Mouse (Mus musculus) bone marrow macrophage, adult 2 months (primary cell): ENCODE measurements around the gene Sipa1l2. TPM values are rescaled to one million over a fixed set of nuclear protein-coding genes. Genes with fewer than 3 reads are reported as not detected.
A peak's percentile ranks its signal among the peaks of the same experiment; 100 is the strongest.

ENCODE experiments used
- H3K27ac ChIP-seq: 2 replicates; pipeline ENCODE4 v1.5.1; 2012; ENCODE audit warnings: low read depth, low read length; ENCODE audit not compliant: insufficient read depth
- H3K4me1 ChIP-seq: 2 replicates; pipeline ENCODE4 v1.6.1; 2012; ENCODE audit warnings: low read length; ENCODE audit not compliant: control insufficient read depth, insufficient read depth
- H3K4me3 ChIP-seq: 2 replicates; pipeline ENCODE4 v1.5.1; 2012; ENCODE audit warnings: mild to moderate bottlenecking, low read length, moderate library complexity; ENCODE audit not compliant: insufficient read depth
- CTCF ChIP-seq: IDR thresholded peaks from 2 replicates; pipeline ENCODE4 v1.5.1; 2012; ENCODE audit warnings: low read depth, mild to moderate bottlenecking, low read length, moderate library complexity
- POLR2A ChIP-seq: IDR thresholded peaks from 2 replicates; pipeline ENCODE4 v1.6.1; 2012; ENCODE audit warnings: mild to moderate bottlenecking, low read depth, low read length, borderline replicate concordance
- polyA plus RNA-seq: library from polyadenylated mRNA; stranded (reverse); fragments of >200 nt; gene quantifications from 2 replicates; pipeline ENCODE4 v1.2.4, GENCODE M21; 2012; ENCODE audit not compliant: missing spikeins, insufficient read depth, insufficient read length

The Sipa1l2 gene
- polyA plus RNA-seq: 7.1 and 9.1 TPM in 2 replicates

DNA sequence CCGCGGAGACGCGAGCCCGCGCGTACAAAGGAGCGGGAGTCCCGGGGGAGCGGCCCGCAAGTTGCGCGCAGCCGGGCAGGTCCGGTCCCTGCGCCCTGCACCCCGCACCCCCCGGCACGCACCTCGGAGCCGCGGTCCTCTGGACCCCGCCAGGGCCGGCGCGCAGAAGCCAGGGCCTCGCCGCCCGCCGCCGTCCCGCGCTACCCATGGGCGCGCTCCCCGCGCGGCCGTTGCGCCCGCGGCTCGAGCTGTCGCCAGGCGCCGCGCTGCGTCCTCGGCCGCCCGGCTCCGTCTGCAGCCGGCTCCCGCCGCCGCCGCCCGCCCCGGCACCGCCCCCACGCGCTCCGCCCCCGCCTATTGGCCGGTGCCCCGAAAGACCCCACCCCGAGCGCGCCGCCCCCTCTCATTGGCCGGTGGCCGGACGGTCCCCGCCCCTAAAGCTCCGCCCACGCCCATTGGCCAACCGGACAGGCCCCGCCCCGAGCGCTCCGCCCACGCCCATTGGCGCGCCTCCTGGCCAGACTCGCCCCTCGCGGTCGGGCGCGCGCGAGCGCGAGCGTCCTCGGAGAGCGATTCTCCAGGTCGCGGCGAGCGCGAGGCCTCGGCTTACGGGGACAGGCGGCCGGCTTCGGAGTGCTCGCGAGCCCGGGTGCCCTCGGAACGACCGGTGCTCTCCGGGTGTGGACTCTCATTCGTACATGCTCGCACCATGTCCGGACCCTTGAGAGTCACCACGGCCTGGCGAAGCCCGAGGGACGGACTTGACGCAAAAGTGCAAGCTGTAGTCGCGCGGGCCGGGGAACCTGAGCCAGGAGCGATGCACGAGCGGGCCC lies at the start of gene Sipa1l2:
TSS of gene Sipa1l2 (minus strand) at position 276 of the 833 bp plus-strand sequence.
- Histone ChIP-seq H3K27ac (peak within 1 kb of the TSS; percentile 41), H3K4me3 (peak within 1 kb of the TSS; percentile 84), H3K4me1 (peaks cover 11% of the 10 kb centered on the region)
- TF ChIP-seq POLR2A (no peak), CTCF (no peak)

DNA sequence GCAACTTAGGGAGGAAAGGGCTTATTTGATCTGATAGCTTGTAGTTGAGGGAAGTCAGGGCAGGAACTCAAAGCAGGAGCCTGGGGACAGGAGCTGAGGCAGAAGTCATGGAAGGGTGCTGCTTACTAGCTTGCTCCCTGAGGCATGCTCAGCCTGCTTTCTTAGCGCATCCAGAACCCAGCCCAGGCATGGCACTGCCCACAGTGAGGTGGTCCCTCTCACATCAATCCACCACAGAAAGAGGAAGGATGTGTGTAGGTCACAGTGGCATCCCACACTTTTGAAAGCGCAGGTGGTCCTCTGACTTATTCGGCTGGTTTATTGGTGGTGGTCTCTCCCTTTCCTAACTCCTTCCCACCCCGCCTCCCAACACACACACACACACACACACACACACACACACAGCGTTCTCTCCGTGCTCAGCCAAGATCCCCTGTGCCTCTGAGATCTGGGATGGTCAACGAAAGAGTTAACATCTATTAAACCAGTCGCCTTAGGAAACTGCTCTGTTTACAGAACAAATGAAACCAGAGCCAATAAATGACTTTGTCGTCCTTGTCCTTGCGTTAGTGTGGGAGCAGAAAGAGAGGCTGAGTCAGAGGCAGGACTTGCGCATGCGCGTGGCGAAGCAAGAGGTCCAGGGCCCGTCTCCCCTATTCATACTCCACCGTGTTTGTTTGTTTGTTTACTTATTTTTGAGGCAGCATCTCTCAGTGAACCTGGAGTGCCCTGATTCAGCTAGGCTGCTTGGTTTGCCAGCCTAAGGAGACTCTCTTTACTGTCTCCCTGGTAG lies 49.1 kb upstream of the Sipa1l2 start:
- no peak overlapping the region for H3K27ac ChIP-seq
- peaks cover 17% of the 10 kb centered on the region for H3K4me1 ChIP-seq
- TF ChIP-seq CTCF (no peak), POLR2A (no peak)
- no peak overlapping the region for H3K4me3 ChIP-seq

DNA sequence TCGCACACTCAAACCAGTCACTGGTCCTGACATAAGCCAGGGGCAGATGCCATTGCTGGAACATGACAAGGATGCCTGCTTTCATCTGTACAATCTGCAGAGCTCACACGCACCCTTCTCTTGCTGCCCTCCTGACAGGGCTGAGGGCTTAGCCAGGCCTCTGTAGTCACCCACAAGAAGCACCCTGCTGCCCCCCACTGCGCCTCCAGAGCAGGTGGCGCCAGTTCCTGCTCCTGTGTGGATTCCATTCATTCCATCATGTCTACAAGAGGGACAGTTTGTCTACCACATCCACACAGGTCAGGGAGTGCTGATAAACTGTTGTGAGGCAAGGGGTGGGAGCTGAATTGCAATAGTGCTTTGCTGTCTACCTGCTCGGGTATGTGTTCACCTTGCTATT lies 47.3 kb upstream of the Sipa1l2 start:
- TF ChIP-seq CTCF: no peak
- TF ChIP-seq POLR2A: no peak
- Histone ChIP-seq H3K4me1 (peaks cover 17% of the 10 kb centered on the region), H3K4me3 (no peak overlapping the region), H3K27ac (no peak overlapping the region)

DNA sequence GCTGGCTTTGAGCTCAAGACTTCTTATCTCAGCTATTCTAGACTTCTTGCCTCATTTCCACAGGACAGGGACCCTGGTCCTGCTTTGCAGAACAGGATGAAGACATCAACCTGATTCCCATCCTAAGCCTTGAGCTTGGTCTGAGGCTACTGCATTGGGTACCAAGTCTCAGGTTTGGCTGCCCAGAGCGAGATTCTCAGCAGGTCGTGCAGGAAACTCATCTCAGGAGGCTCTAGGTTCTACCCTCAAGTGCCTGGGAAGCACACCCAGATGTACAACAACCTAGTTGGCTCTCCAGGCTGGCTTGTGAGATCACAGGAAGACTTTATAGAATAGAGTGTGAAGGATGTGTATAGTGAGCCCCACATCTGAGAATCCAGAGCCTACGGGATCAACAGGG lies 46.4 kb upstream of the Sipa1l2 start:
- TF ChIP-seq POLR2A (no peak), CTCF (no peak)
- Histone ChIP-seq H3K27ac (no peak overlapping the region), H3K4me1 (peaks cover 17% of the 10 kb centered on the region), H3K4me3 (no peak overlapping the region)

DNA sequence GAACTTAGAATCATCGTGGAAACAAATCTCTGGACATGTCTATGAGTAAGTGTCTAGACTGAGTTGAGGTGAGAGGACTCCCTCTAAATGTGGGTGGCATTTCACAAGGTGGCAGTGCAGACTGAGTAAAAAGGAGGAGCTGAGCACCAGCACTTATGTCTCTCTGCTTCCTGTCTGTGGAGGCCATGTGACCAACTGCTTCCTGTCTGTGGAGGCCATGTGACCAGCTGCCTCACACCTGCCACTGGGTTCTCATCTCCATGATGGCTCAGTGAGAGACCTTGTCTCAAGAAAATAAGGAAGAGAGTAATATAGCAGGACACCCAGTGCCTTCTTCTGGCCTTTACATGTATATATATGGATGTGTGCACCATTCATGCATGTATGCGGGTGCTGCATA lies 43.9 kb upstream of the Sipa1l2 start:
- Histone ChIP-seq H3K4me1 (no peaks in the 10 kb centered on the region), H3K4me3 (no peak overlapping the region), H3K27ac (no peak overlapping the region)
- TF ChIP-seq POLR2A (no peak), CTCF (no peak)

DNA sequence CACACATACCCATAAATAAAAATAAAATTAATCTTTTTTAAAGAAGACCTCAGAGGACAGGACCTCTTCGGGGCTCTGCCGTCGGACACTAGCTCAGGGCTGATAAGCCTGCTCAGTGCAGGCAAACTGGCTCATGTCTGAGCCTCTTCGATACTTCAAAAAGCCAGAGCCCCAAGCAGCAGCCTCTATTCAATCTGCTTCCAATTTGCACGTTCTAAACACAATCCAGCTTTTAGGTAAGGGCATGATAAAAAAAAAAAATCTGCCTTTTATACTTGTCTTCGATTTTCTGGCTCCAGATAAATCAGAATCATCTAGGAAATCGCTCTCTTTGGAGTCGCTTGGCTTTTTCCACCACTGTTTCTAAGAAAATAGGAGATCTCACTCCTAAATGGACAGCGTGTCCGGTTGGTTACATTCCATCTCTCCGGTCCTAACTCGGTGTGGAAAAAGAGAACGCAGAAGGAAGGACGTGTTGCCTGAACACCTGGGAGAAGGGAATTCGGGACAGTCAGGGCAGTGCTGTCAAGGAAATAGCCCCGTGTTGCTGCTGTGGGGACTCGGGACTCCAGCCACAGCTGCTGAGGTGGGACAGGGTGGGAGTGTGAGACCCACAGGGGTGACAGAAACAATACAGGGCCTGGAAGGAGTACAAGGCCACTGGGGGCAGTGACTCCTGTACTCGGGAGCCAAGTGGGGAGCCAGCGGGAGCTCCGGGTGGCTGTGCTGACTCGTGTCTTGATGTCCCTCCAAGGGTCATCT lies 42.4 kb upstream of the Sipa1l2 start:
- no peak for TF ChIP-seq POLR2A
- TF ChIP-seq CTCF: no peak
- no peak overlapping the region for H3K27ac ChIP-seq
- H3K4me3 ChIP-seq: no peak overlapping the region
- no peaks in the 10 kb centered on the region for H3K4me1 ChIP-seq

DNA sequence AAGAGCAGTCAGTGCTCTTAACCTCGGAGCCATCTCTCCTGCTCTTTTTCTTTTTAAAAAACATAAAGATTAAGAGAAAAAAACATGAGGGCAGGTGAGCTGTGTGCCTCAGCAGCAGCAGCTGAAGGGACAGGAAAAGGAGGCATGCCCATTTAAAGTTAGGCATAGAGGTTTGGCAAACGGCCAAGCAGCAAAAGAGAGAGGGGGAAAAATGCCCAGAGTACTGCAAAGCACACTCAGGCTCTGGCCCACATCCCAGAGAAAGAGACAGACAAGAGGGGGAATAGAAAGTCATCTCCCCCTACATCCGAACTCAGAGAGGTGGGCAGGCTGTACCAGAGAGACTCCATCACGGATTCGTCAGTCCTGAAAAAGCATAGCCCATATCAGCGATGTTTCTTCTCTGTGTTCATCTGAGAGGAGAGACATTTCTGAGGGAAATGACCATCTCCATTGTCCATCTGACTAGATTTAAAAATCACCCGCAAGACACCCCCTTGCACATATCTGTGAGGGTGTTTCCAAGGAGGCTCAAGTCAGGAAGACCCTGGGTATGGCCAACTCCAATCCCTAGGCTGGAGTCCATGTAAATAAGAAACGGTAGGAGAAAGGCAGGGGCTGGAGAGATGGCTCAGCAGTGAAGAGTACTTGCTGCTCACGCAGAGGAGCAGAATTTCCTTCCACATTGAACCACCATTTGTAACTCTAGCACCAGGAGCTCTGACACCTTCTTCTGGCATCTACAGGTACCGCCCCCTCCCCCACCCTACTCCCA lies 41.6 kb upstream of the Sipa1l2 start:
- Histone ChIP-seq H3K27ac (no peak overlapping the region), H3K4me3 (no peak overlapping the region), H3K4me1 (0 out of 2 replicates have a peak, but pooled peaks cover 2% of the 10 kb centered on the region)
- no peak for TF ChIP-seq POLR2A
- no peak for TF ChIP-seq CTCF

DNA sequence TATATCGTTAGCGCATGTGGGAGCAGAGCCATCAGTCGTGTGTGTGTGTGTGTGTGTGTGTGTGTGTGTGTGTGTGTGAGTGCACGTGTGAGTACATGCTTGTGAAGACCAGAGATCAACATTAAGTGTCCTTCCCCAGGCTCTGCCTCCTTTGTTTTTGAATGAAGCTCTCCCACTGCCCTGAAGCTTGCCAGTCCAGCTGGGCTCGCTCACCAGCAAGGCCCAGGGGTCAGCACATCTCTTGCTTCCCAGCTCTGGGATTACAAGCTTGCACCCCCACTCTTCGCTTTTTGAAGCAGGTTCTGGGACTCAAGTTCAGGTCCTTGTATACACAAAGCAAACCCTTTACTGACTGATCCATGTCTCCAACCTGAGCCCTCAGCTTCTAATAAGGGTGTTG lies 40.1 kb upstream of the Sipa1l2 start:
- Histone ChIP-seq H3K4me3 (no peak overlapping the region), H3K4me1 (peaks cover 5% of the 10 kb centered on the region), H3K27ac (no peak overlapping the region)
- TF ChIP-seq CTCF (no peak), POLR2A (no peak)

DNA sequence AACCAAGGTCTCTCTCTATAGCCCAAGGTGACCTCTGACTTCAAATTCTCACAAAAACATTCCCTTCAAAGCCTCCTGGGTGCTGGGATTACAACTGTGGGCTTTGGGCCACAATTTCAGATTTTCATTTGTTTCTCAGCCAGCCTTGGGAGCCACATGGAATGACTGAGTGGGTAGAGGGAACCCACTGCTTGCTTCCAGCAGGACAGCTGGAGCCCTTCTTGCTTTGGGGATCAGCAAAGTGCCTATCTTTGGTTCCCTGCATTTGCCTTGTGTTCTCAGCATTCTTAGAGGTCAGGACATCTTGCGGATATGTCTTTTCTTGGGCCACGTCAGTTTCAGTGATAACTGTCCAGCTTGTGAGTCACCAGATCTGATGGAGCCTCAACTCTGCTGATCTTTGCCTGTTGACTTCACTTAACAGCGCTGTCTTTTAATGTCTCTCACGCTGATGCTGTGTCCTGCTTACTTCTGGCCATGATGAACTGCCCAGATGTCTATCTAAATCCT lies 38.2 kb upstream of the Sipa1l2 start:
- Histone ChIP-seq H3K27ac (no peak overlapping the region), H3K4me3 (no peak overlapping the region), H3K4me1 (peaks cover 19% of the 10 kb centered on the region)
- TF ChIP-seq CTCF (no peak), POLR2A (no peak)
